Mouse (Mus musculus) heart, adult 2 months (tissue): ENCODE data around the gene Adamts16. TPM values are rescaled to one million over a fixed set of nuclear protein-coding genes. Genes with fewer than 3 reads are reported as not detected.

Experiments
- DNase-seq, 2 experiments: peaks; one replicate each; pipeline ENCODE4 v3.0.0; 2021
- H3K27ac ChIP-seq: fragments of 200-600 bp; 2 replicates; pipeline ENCODE4 v1.8.1; 2022
- H3K27me3 ChIP-seq: fragments of 200-500 bp; 2 replicates; pipeline ENCODE4 v1.6.1; 2012; ENCODE audit warnings: mild to moderate bottlenecking, low read length, inconsistent platforms, mixed read lengths; ENCODE audit not compliant: control insufficient read depth, insufficient read depth
- H3K36me3 ChIP-seq: fragments of 200-500 bp; 2 replicates; pipeline ENCODE4 v1.6.1; 2012; ENCODE audit warnings: low read length, inconsistent platforms; ENCODE audit not compliant: control insufficient read depth, insufficient read depth
- H3K4me1 ChIP-seq: fragments of 200-500 bp; 2 replicates; pipeline ENCODE4 v1.6.1; 2011; ENCODE audit warnings: low read length; ENCODE audit not compliant: control insufficient read depth, insufficient read depth
- H3K4me3 ChIP-seq: fragments of 200-600 bp; 2 replicates; pipeline ENCODE4 v1.8.1; 2022
- H3K79me2 ChIP-seq: fragments of 200-500 bp; replicated peaks from 2 replicates; pipeline ENCODE4 v1.6.1; 2012; ENCODE audit warnings: mild to moderate bottlenecking, inconsistent platforms, low read length, moderate library complexity, mixed read lengths; ENCODE audit not compliant: control insufficient read depth, insufficient read depth
- H3K9ac ChIP-seq: fragments of 200-500 bp; 2 replicates; pipeline ENCODE4 v1.6.1; 2012; ENCODE audit warnings: low read depth, mild to moderate bottlenecking, control low read depth, inconsistent platforms, low read length, mixed read lengths
- CTCF ChIP-seq: fragments of 200-600 bp; IDR thresholded peaks from 2 replicates; pipeline ENCODE4 v1.8.1; 2022; ENCODE audit warnings: antibody characterized with exemption, mild to moderate bottlenecking, moderate library complexity
- EP300 ChIP-seq: fragments of 200-500 bp; IDR thresholded peaks from 2 replicates; pipeline ENCODE4 v1.6.1; 2011; ENCODE audit warnings: low read depth, low read length, control low read depth; ENCODE audit not compliant: insufficient read depth
- POLR2A ChIP-seq: fragments of 200-500 bp; IDR thresholded peaks from 2 replicates; pipeline ENCODE4 v1.6.1; 2011; ENCODE audit warnings: mild to moderate bottlenecking, low read depth, low read length, control low read depth; ENCODE audit not compliant: insufficient read depth
- WGBS: fragments of 180-500 bp; shearing (Covaris S2); methylation state at CpG from one replicate; pipeline ENCODE4 v1.1.7; 2018; 5-methylcytosine and 5-hydroxymethylcytosine counted together
- intact Hi-C: fragments of 180-260 bp; cut with DNase I; formaldehyde crosslinking; loops from one replicate; pipeline ENCODE4 v1.15.1; 2025
- polyA plus RNA-seq: library from polyadenylated mRNA; depleted of rRNA; stranded (reverse); fragments of >200 nt; gene quantifications from 2 replicates; pipeline ENCODE4 v1.2.3, GENCODE M21; 2012
- total RNA-seq, 2 experiments: library from RNA; stranded (reverse); gene quantifications; 2 replicates each; pipeline ENCODE4 v1.2.3; 2021

The Adamts16 gene
- total and polyA plus RNA-seq, 3 experiments = 0.04 TPM; not detected in 2

DNA sequence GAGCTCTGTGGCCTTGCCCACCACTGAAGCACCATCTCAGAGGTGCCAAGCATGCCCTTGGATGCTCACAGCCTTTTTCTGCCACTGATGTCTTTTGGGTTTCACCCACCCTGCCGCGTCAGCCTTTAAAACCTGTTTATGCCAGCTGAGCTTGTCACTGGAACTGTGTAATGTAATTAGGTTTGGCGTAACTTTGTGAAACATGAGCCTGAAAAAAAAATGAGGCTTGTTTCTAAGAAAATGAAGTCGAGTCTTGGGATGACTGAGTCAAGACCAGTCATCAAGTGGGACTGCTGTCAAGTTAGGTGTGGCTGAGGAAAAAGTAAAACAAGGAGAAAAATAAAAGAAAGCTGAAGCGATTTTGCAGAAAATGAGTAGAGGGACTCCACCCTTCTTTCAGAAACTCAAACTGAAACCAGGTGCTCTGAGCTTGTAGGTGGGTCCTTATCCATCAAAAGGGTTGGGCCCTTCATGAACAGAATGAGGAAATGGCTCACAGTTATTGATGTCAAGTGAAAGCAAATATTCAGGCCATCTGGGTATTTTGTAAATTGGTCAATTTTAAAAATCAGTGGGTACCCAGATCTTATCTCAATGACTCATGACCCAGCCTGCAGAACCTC, 97.1 kb downstream of the Adamts16 start:
- WGBS = 84% methylated on average over 5 of the region's 5 CpGs
- no peak overlapping the region for H3K9ac ChIP-seq

DNA sequence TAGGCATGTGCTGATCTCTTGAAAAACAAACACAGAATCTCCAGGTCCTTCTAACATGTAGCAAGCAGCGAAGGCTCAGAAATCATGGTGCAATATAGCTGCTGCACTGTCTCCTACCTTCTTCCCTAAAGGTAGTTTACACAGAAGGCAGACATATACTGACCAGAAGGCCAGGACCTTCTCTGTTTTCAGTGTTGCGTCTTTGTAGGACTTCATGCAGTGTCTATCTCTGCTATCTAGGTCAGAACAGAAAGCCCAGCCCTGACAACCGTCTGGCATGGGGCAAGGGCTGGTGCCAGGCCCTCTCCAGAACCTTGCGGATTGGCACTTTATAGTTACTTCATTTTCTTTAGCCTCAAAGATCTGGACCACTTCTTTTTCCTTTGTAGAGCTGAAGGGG, 98.9 kb downstream of the Adamts16 start:
- TF ChIP-seq CTCF = no peak
- TF ChIP-seq EP300 = no peak
- H3K4me1 ChIP-seq = no peaks in the 10 kb centered on the region
- no peaks in the 10 kb centered on the region for H3K27me3 ChIP-seq
- no peaks in the 10 kb centered on the region for H3K36me3 ChIP-seq
- intact Hi-C loops = no loop called here
- H3K9ac ChIP-seq = no peak overlapping the region
- no peak overlapping the region for H3K4me3 ChIP-seq
- WGBS = 96% methylated on average over 4 of the region's 4 CpGs
- DNase-seq = no peak
- no peaks in the 10 kb centered on the region for H3K79me2 ChIP-seq
- no peak overlapping the region for H3K27ac ChIP-seq

More for the DNA sequence above, 97.1 kb downstream of the Adamts16 start:
- TF ChIP-seq CTCF (no peak), POLR2A (no peak), EP300 (no peak)
- Histone ChIP-seq H3K4me1 (no peaks in the 10 kb centered on the region), H3K79me2 (no peaks in the 10 kb centered on the region), H3K36me3 (no peaks in the 10 kb centered on the region), H3K27me3 (no peaks in the 10 kb centered on the region), H3K27ac (no peak overlapping the region), H3K4me3 (no peak overlapping the region)
- DNase-seq = no peak
- intact Hi-C loops = no loop called here

DNA sequence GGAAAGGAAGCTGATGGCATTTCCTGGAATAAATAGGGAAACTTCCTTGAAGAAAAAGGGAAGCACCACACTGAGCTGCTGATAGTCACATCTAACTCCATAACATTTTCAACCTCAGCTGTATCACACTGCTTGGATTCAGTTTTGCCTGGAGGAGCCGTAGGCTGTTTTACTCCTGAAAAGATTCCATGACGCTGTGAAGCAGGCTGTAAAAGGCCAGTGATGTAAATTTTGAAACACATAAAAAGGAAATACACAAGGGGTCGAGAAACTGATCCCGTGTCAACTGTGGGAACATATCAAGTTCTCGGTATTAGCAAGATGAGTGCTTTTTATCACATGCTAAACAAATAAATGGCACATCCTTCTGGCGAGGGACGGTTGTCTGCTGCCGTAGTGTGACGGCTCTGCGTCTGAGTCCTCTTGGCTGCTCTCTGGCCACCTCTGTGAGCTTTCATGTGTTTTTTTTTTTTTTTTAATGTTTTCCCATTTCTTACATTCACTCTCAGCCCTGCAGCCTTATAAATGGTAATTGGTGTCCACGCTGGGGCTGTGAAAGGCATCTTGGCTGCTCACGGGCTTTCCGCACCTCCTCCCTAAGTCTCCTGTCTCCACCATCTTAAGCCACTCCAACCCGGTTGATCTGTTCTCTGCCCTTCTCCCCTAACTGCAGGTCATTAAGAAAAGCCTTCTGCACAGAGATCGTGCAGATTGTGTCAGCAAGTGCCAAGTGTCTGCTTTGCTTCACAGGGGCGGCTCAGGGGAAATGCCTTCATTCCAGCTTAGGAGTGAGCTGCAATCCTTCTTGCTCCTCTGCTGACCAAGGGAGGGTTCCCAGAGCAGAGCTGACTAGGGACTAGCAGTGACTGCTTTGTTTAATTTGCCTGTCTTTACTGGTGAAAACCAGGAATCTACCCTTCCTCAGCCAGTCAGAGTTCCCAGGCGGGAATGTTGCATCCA, 101.0 kb downstream of the Adamts16 start:
- DNase-seq = no peak
- no peak for TF ChIP-seq EP300
- TF ChIP-seq POLR2A = no peak
- TF ChIP-seq CTCF = no peak
- H3K79me2 ChIP-seq = no peaks in the 10 kb centered on the region
- 49% methylated on average over 17 of the region's 17 CpGs for WGBS
- no peaks in the 10 kb centered on the region for H3K36me3 ChIP-seq
- H3K27me3 ChIP-seq = no peaks in the 10 kb centered on the region
- H3K9ac ChIP-seq = no peak overlapping the region
- H3K4me3 ChIP-seq = no peak overlapping the region
- intact Hi-C loops = no loop called here
- H3K27ac ChIP-seq = no peak overlapping the region
- no peaks in the 10 kb centered on the region for H3K4me1 ChIP-seq

DNA sequence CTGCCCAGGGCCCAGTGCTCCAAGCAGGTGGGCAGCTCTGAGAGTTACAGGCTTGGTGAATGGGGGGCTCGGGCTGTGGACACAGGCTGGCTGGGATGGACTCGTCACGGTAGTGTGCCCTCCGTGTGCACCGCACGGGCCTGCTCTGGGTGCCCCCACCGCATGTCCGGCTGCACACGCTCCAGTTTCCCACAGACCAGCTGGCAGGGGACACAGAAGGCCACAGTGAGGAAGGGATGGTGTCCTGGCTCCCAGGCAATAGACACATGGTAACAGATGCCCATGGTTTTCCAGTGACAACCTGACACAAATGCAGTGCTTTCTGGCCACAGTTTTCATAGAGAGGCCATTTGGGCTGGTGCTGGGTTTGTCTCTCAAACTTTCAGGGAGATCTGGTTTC, 102.8 kb downstream of the Adamts16 start:
- DNase-seq = no peak
- H3K4me3 ChIP-seq = no peak overlapping the region
- no peak for TF ChIP-seq CTCF
- no peak for TF ChIP-seq POLR2A
- no peak for TF ChIP-seq EP300
- no peaks in the 10 kb centered on the region for H3K36me3 ChIP-seq
- intact Hi-C loops = no loop called here
- H3K4me1 ChIP-seq = no peaks in the 10 kb centered on the region
- H3K9ac ChIP-seq = no peak overlapping the region
- no peaks in the 10 kb centered on the region for H3K79me2 ChIP-seq
- no peaks in the 10 kb centered on the region for H3K27me3 ChIP-seq
- WGBS = 90% methylated on average over 9 of the region's 9 CpGs
- H3K27ac ChIP-seq = no peak overlapping the region

DNA sequence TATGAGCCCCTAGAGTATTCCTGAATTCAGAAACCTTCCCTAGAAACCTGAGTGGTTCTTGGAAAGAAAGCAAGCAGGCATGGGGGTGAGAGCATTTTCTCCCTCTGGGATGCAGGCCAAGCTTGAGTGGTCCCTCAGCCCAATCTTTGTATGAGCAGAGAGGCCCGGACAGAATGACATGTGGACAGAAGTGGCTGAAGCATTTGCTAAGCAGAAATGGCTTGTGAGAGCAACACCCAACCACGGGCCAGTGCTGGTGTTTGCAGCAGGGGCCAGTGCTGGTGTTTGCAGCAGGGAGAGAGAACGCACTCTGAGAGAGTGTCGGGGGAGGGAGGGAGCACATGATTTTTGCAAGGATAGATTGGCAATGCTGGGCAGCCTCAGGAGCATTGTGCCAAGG, 105.2 kb downstream of the Adamts16 start:
- no peak overlapping the region for H3K9ac ChIP-seq
- DNase-seq = no peak
- H3K27me3 ChIP-seq = no peaks in the 10 kb centered on the region
- TF ChIP-seq EP300 = no peak
- no peak for TF ChIP-seq CTCF
- TF ChIP-seq POLR2A = no peak
- 53% methylated on average over 4 of the region's 4 CpGs for WGBS
- H3K27ac ChIP-seq = no peak overlapping the region
- intact Hi-C loops = no loop called here
- no peaks in the 10 kb centered on the region for H3K36me3 ChIP-seq
- H3K4me1 ChIP-seq = no peaks in the 10 kb centered on the region
- no peak overlapping the region for H3K4me3 ChIP-seq
- no peaks in the 10 kb centered on the region for H3K79me2 ChIP-seq

DNA sequence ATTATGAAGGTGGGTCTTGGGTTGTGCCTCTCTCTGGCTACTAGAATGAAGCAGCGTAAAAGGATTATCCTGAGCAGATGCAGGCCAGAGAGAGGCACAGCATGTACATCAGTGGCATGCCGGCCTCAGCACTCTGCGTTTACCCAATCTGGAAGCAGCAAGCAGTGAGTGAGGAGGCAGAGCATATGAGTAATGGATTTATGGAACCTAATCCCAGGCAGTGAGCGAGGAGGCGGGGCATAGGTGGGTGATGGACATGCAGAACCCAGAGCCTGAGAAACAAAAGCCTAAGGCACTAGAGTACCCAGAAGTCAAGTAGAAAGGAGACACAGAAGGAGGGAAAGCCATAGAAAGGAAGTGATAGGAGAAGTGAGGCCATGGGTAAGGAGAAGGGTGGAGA, 107.0 kb downstream of the Adamts16 start:
- H3K9ac ChIP-seq = no peak overlapping the region
- H3K4me3 ChIP-seq = no peak overlapping the region
- no peaks in the 10 kb centered on the region for H3K27me3 ChIP-seq
- H3K27ac ChIP-seq = no peak overlapping the region
- H3K79me2 ChIP-seq = no peaks in the 10 kb centered on the region
- no peaks in the 10 kb centered on the region for H3K4me1 ChIP-seq
- TF ChIP-seq CTCF = no peak
- TF ChIP-seq EP300 = no peak
- no peak for TF ChIP-seq POLR2A
- DNase-seq = no peak
- WGBS = 96% methylated on average over 5 of the region's 5 CpGs
- no peaks in the 10 kb centered on the region for H3K36me3 ChIP-seq
- intact Hi-C loops = no loop called here
